Comparison of ENCODE assay signal across 17 mouse cellular contexts in the genomic region with DNA sequence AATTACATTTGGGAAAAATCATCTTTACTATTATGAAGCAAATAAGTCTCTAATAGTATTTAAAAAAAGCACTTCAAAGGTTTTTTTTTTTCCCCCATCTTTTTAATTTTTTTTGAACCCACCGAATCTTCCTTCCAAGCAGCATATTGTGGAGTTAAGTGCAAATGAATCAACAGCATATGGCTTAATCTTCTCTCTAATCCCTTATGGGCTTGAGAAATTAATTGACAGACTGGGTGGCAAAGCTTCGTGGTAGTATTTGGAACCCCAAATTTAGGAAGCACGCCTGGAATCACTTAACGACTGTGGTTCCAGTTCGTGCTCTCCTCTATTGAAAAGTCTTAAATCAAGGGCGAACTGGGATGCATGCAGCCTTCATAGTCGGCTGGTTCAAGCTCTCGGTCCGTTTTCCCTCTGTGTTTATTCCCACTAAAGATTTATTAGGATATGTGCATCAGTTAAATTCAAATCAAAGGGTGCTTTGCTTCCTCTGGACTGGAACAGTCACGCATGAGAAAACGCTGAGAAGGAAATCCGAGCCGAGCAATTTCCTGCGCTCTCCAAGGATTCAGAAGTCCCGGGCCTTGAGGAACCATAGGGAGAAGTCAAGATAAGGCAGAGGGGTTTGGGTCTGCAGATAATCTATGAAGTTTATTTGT.
DNase-seq lines count a peak whose midpoint lies in the region; ATAC-seq lines count a peak whose summit lies in the region.
"Had no signal": no experiment of that assay in that cellular context is flagged by ENCODE, and none has a peak within 500 bp of the region (broad histone marks: within the 10 kb centered on the region; RNA-seq: fewer than 3 reads in every experiment).

No protein-coding gene starts in this region.

- no peak overlapping the region for H3K9ac ChIP-seq in kidney, embryonic 15.5 days
- H3K9ac ChIP-seq: forebrain, embryonic 12.5 days had no signal

- H3K27me3 ChIP-seq in kidney, embryonic 15.5 days: no peaks in the 10 kb centered on the region
- H3K27me3 ChIP-seq: forebrain, embryonic 12.5 days had no signal

- no peaks in the 10 kb centered on the region for H3K36me3 ChIP-seq in kidney, embryonic 15.5 days
- H3K36me3 ChIP-seq: forebrain, embryonic 12.5 days; heart, embryonic 10.5 days had no signal

- no peak overlapping the region for H3K4me3 ChIP-seq in kidney, embryonic 15.5 days (replicated peaks)
- H3K4me3 ChIP-seq: forebrain, embryonic 12.5 days; heart, embryonic 10.5 days; layer of hippocampus, adult 2 months had no signal

- H3K9me3 ChIP-seq in kidney, embryonic 15.5 days (replicated peaks): peaks cover 9% of the 10 kb centered on the region
- H3K9me3 ChIP-seq: forebrain, embryonic 12.5 days; heart, embryonic 10.5 days had no signal

- H3K27ac ChIP-seq in kidney, embryonic 15.5 days: peak overlapping the region; percentile 81
- H3K27ac ChIP-seq: forebrain, embryonic 12.5 days; heart, embryonic 10.5 days; layer of hippocampus, adult 2 months had no signal

- H3K4me1 ChIP-seq in kidney, embryonic 15.5 days: peaks cover 15% of the 10 kb centered on the region
- H3K4me1 ChIP-seq: forebrain, embryonic 12.5 days; heart, embryonic 10.5 days had no signal

- ATAC-seq in kidney, embryonic 15.5 days (replicated peaks; ENCODE audit: low FRiP score): peak; percentile 93
- ATAC-seq: midbrain, embryonic 16.5 days had no signal

- peak overlapping the region; percentile 21; the same call in 1 of the 2 replicates for H3K4me2 ChIP-seq in kidney, embryonic 15.5 days
- H3K4me2 ChIP-seq: forebrain, embryonic 12.5 days had no signal

- DNase-seq in kidney, adult 18-20 months: peak; percentile 2
- no peak for DNase-seq in kidney, adult 11 months
- peak; percentile 2 for DNase-seq in embryo, embryonic 9.5 days (ENCODE audit: extremely low spot score)
- DNase-seq in mesoderm, embryonic 11.5 days (ENCODE audit: low read depth, low spot score): peak; percentile 51
- no peak for DNase-seq in urinary bladder, postnatal 4 days (ENCODE audit: low spot score in 2 of 2)
- DNase-seq in cerebellum, postnatal 25 days: no peak
- DNase-seq: cerebellum, adult 9-10 months; gastrocnemius, postnatal 14 days; liver; lung, adult 2 months; right cerebral cortex, postnatal 25 days; thymus, postnatal 4 days had no signal

- 16% methylated on average over 15 of the region's 15 CpGs for WGBS in kidney, embryonic 15.5 days

Comparison
In these comparisons a context has a peak if more than half of its experiments do, and no peak if none do; other contexts are left out.
1. DNase-seq: peak in kidney, adult 18-20 months (single experiment), embryo, embryonic 9.5 days (single experiment) and mesoderm, embryonic 11.5 days (single experiment); none in kidney, adult 11 months (single experiment), urinary bladder, postnatal 4 days (0 of 2) and cerebellum, postnatal 25 days (0 of 2).